Mouse (Mus musculus) left cerebral cortex, adult 9 months (tissue): ENCODE results near the gene Adam8.

Source experiments
- DNase-seq, 2 experiments: peaks; one replicate each; pipeline ENCODE4 v3.0.0; 2022; ENCODE audit warnings: low spot score in 2 of 2

Gene Adam8

GRCm38 (mm10) chr7:139979011-139979719, 13.2 kb downstream of the Adam8 start:
- peak in 1 of 2 experiments; percentile 32 for DNase-seq

GRCm38 (mm10) chr7:139978278-139978892, 14.0 kb downstream of the Adam8 start, which contains the start of gene 6430531B16Rik:
Gene 6430531B16Rik (minus strand): TSS chr7:139978755.
- peak; percentile 79 to 91 for DNase-seq

GRCm38 (mm10) chr7:139975471-139975870, 16.9 kb downstream of the Adam8 start:
- DNase-seq, result no peak

- no peak for DNase-seq
Observed at GRCm38 (mm10) chr7:139974307-139974706, 18.1 kb downstream of the Adam8 start.

GRCm38 (mm10) chr7:139972923-139973331, 19.4 kb downstream of the Adam8 start:
- DNase-seq, result no peak

- no peak for DNase-seq
Observed at GRCm38 (mm10) chr7:139971436-139971835, 20.9 kb downstream of the Adam8 start.

GRCm38 (mm10) chr7:139970979-139971378, 21.4 kb downstream of the Adam8 start:
- DNase-seq, result no peak

- no peak for DNase-seq
Observed at GRCm38 (mm10) chr7:139970216-139970919, 22.0 kb downstream of the Adam8 start.

- DNase-seq, result peak; percentile 47 to 90
Observed at GRCm38 (mm10) chr7:139969348-139970130, 22.8 kb downstream of the Adam8 start.

- no peak for DNase-seq
Observed at GRCm38 (mm10) chr7:139968428-139968827, 23.9 kb downstream of the Adam8 start.

GRCm38 (mm10) chr7:139967175-139967574, 25.2 kb downstream of the Adam8 start:
- no peak for DNase-seq

- DNase-seq, result no peak
Observed at GRCm38 (mm10) chr7:139963814-139964213, 28.5 kb downstream of the Adam8 start.

- no peak for DNase-seq
Observed at GRCm38 (mm10) chr7:139961141-139961540, 31.2 kb downstream of the Adam8 start.

GRCm38 (mm10) chr7:139957958-139958357, 34.4 kb downstream of the Adam8 start:
- DNase-seq, result no peak

- no peak for DNase-seq
Observed at GRCm38 (mm10) chr7:139957437-139957836, 34.9 kb downstream of the Adam8 start.

GRCm38 (mm10) chr7:139956658-139957057, 35.7 kb downstream of the Adam8 start:
- DNase-seq, result no peak

- no peak for DNase-seq
Observed at GRCm38 (mm10) chr7:139955505-139955904, 36.9 kb downstream of the Adam8 start.

- DNase-seq, result no peak
Observed at GRCm38 (mm10) chr7:139951991-139952633, 40.2 kb downstream of the Adam8 start.

GRCm38 (mm10) chr7:139951079-139951478, 41.3 kb downstream of the Adam8 start:
- no peak for DNase-seq

GRCm38 (mm10) chr7:139950283-139950971, 41.9 kb downstream of the Adam8 start:
- no peak for DNase-seq

GRCm38 (mm10) chr7:139949893-139950282, 42.5 kb downstream of the Adam8 start:
- no peak for DNase-seq
